Mouse (Mus musculus): ENCODE data around the gene Kif2c. TPM values are rescaled to one million over a fixed set of nuclear protein-coding genes. Genes with fewer than 3 reads are reported as not detected.
A peak's percentile ranks its signal among the peaks of the same experiment; 100 is the strongest.

Kif2c gene
- polyA plus RNA-seq (2015; fragmentation: Nextera tagmentation; extraction: Ambion mirVana): 36.4 and 39.7 TPM in 2 replicates

DNA sequence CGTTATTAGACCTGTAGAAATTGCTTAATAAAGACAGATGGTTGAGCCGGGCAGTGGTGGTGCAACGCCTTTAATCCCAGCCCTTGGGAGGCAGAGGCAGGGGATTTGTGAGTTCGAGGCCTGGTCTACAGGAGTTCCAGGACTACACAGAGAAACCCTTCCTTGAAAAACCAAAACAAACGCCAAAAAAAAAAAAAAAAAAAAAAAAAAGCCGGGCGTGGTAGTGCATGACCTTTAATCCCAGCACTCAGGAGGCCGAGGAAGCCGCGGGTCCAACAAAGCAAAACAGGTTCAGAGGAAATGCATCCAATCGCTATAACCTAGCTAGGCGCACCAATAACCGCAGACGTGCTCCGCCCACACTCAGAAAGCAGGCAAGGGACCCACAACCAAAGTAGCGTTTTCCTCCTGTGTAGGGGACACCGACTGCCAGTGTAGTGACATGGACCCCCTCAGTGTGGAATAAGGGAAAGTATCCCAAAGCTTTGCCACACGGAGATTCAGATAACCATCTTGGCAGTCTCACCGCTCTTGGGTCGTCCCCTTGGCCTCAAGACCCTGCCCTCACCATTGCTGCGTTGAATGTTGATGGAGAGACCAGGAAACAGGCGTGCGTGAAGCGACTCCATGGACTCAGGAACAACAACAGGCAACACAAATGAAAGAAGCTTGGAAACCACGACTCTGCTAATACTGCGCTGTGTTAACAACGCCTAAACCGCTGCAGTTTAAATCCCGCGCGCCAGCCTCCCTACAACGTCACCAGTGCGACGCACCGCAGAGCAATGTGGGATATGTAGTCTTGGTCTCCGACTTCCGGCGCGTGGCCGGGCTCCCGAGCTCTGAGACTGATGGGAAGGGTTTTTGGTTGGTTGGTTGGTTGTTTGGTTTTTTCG, at the start of gene Kif2c:
Gene Kif2c (minus strand): TSS at position 777 of the 896 bp plus-strand sequence.
- peak within 1 kb of the TSS; percentile 60 for H3K4me3 ChIP-seq
- peaks cover 27% of the 10 kb centered on the region for H3K36me3 ChIP-seq
- peak within 1 kb of the TSS; percentile 66 for H3K9ac ChIP-seq
- H3K4me2 ChIP-seq: peak within 1 kb of the TSS; percentile 76
- H3K9me3 ChIP-seq (replicated peaks): no peaks in the 10 kb centered on the region
- H3K4me1 ChIP-seq (replicated peaks): peaks cover 12% of the 10 kb centered on the region
- H3K27ac ChIP-seq: peak within 1 kb of the TSS; percentile 62
- H3K27me3 ChIP-seq: no peaks in the 10 kb centered on the region
- 1% methylated on average over 42 of the region's 42 CpGs for WGBS
- peak; percentile 95 for ATAC-seq (replicated peaks; ENCODE audit: insufficient number of reproducible peaks, insufficient read depth, low FRiP score, low read depth)

DNA sequence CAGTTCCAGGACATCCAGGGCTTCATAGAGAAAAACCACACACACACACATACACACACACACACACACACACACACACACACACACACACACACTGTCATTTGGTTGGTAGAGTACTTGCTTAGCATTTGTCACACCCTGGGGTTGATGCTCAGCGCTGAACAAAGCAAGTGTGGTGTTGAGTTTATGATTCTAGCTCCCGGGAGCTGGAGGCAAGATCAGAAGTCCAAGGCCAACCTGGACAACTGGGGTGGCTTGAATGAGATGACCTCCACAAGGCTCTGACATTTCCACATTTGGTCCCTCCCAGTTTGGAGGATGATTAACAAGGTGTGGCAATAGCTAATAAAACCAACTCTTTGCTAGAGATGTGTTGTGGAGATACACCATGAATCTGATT, 48.8 kb upstream of the Kif2c start:
- Histone ChIP-seq H3K27ac (no peak overlapping the region), H3K4me2 (no peak overlapping the region), H3K9ac (no peak overlapping the region), H3K9me3 (replicated peaks) (no peaks in the 10 kb centered on the region), H3K4me1 (replicated peaks) (peaks cover 5% of the 10 kb centered on the region; the same call in 1 of the 2 replicates), H3K27me3 (0 out of 2 replicates have a peak, but pooled peaks cover 3% of the 10 kb centered on the region), H3K36me3 (no peaks in the 10 kb centered on the region), H3K4me3 (no peak overlapping the region)
- WGBS: 96% methylated on average over 2 of the region's 2 CpGs
- no peak for ATAC-seq (replicated peaks; ENCODE audit: insufficient number of reproducible peaks, insufficient read depth, low FRiP score, low read depth)

DNA sequence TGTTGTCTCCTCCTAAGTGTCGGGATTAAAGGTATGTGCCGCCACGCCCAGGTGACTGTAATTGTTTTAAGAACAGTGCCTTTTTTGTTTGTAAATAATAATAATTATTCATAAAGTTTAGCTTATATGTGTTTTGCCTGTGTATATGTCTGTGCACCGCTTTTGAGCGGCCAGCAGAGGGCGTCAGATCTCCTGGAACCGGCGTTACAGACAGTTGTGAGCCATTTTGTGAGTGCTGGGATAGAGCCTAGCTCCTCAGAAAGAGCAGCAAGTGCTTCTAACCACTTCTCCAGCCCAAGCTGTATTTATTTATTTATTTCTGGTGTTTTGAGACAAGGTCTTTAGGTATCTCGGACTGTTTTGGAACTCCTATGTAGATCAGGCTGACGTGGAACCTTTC, 47.9 kb upstream of the Kif2c start:
- H3K9ac ChIP-seq: no peak overlapping the region
- no peak overlapping the region for H3K4me3 ChIP-seq

GRCm38 (mm10) chr4:117229590-117229989, 47.2 kb upstream of the Kif2c start:
- Histone ChIP-seq H3K4me1 (replicated peaks) (peaks cover 5% of the 10 kb centered on the region), H3K36me3 (no peaks in the 10 kb centered on the region), H3K9ac (no peak overlapping the region), H3K27me3 (0 out of 2 replicates have a peak, but pooled peaks cover 3% of the 10 kb centered on the region), H3K4me3 (no peak overlapping the region), H3K9me3 (replicated peaks) (no peaks in the 10 kb centered on the region), H3K27ac (no peak overlapping the region), H3K4me2 (no peak overlapping the region)
- 52% methylated on average over 15 of the region's 15 CpGs for WGBS
- ATAC-seq (replicated peaks; ENCODE audit: insufficient number of reproducible peaks, insufficient read depth, low FRiP score, low read depth): no peak

More for the DNA sequence above, 47.9 kb upstream of the Kif2c start:
- Histone ChIP-seq H3K4me1 (replicated peaks) (peaks cover 5% of the 10 kb centered on the region; the same call in 1 of the 2 replicates), H3K27me3 (0 out of 2 replicates have a peak, but pooled peaks cover 3% of the 10 kb centered on the region), H3K36me3 (no peaks in the 10 kb centered on the region), H3K27ac (no peak overlapping the region), H3K9me3 (replicated peaks) (no peaks in the 10 kb centered on the region), H3K4me2 (no peak overlapping the region)
- ATAC-seq (replicated peaks; ENCODE audit: insufficient number of reproducible peaks, insufficient read depth, low FRiP score, low read depth): no peak
- 50% methylated on average over 10 of the region's 10 CpGs for WGBS

DNA sequence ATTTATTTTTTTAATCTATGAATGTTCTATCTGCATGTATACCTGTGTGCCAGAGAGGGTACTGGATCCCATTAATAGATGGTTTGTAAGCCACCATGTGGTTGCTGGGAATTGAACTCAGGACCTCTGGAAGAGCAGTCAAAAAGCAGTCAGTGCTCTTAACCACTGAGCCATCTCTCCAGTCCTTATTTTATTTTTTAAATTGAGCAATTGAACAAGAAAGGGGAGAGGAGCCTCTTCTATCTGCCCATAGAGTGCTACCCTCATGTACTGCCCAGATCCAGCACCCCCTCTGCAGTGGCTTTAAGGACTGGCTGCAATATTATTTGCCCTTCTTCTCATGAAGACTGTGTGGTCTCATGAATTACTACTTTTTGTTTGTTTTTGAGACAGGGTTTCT, 42.8 kb upstream of the Kif2c start:
- Histone ChIP-seq H3K4me3 (no peak overlapping the region), H3K9ac (no peak overlapping the region), H3K27me3 (0 out of 2 replicates have a peak, but pooled peaks cover 3% of the 10 kb centered on the region), H3K9me3 (replicated peaks) (no peaks in the 10 kb centered on the region), H3K4me2 (no peak overlapping the region), H3K36me3 (no peaks in the 10 kb centered on the region), H3K4me1 (replicated peaks) (peaks cover 10% of the 10 kb centered on the region), H3K27ac (no peak overlapping the region)
- ATAC-seq (replicated peaks; ENCODE audit: insufficient number of reproducible peaks, insufficient read depth, low FRiP score, low read depth): no peak

- H3K4me1 ChIP-seq (replicated peaks): peaks cover 5% of the 10 kb centered on the region; the same call in 1 of the 2 replicates
- ATAC-seq (replicated peaks; ENCODE audit: insufficient number of reproducible peaks, insufficient read depth, low FRiP score, low read depth): no peak
- WGBS: 65% methylated on average over 8 of the region's 8 CpGs
Observed at GRCm38 (mm10) chr4:117224122-117224521, 41.7 kb upstream of the Kif2c start.

DNA sequence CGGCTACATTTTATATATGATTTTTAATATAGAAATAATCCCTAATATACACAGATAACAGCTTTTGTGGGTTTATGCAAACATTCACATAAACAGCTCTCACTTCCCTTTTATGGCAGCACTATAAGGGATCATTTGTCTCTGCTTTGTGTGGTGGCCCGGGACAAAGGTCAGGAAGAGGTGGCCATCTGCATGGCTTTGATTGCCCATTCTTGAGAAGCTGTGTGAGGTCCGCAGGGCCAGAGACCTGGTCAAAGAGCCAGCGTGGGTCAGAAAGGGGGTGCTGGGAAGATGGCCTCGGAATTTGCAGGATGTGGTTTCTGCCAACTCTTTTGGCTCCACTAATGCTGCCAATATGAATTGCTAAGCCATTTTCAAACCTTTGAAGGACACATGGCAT, 40.6 kb upstream of the Kif2c start:
- no peak overlapping the region for H3K4me3 ChIP-seq
- no peak overlapping the region for H3K9ac ChIP-seq
- H3K4me1 ChIP-seq (replicated peaks): peaks cover 13% of the 10 kb centered on the region
- H3K27me3 ChIP-seq: no peaks in the 10 kb centered on the region
- H3K36me3 ChIP-seq: no peaks in the 10 kb centered on the region
- no peaks in the 10 kb centered on the region for H3K9me3 ChIP-seq (replicated peaks)
- no peak for ATAC-seq (replicated peaks; ENCODE audit: insufficient number of reproducible peaks, insufficient read depth, low FRiP score, low read depth)
- no peak overlapping the region for H3K27ac ChIP-seq
- no peak overlapping the region for H3K4me2 ChIP-seq
- WGBS: 64% methylated on average over 5 of the region's 5 CpGs

More at GRCm38 (mm10) chr4:117224122-117224521, 41.7 kb upstream of the Kif2c start:
- H3K9ac ChIP-seq: no peak overlapping the region
- no peak overlapping the region for H3K27ac ChIP-seq
- H3K27me3 ChIP-seq: no peaks in the 10 kb centered on the region
- H3K9me3 ChIP-seq (replicated peaks): no peaks in the 10 kb centered on the region
- H3K36me3 ChIP-seq: no peaks in the 10 kb centered on the region
- H3K4me3 ChIP-seq: no peak overlapping the region
- H3K4me2 ChIP-seq: no peak overlapping the region

DNA sequence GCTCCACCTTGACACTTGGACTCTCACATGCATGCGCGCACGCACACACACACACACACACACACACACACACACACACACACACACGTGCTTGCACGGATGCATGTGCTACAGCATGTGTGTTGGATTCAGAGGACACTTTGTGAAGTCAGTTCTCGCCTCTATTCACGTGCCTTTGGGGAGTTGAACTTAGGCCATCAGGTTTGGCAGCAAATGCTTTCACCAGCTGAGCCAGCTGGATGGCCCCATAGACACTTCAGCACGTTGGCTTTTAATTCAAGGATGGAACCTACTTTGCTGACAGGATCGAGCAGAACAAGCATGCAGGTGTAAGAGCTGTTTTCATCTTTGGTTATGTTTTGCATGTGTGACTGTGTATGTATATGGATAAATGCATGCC, 39.4 kb upstream of the Kif2c start:
- Histone ChIP-seq H3K4me1 (replicated peaks) (peaks cover 13% of the 10 kb centered on the region), H3K27me3 (no peaks in the 10 kb centered on the region), H3K9me3 (replicated peaks) (no peaks in the 10 kb centered on the region), H3K4me3 (no peak overlapping the region), H3K9ac (no peak overlapping the region), H3K4me2 (no peak overlapping the region), H3K27ac (no peak overlapping the region), H3K36me3 (no peaks in the 10 kb centered on the region)
- WGBS: 77% methylated on average over 9 of the region's 9 CpGs
- no peak for ATAC-seq (replicated peaks; ENCODE audit: insufficient number of reproducible peaks, insufficient read depth, low FRiP score, low read depth)

GRCm38 (mm10) chr4:117220741-117221515, 38.5 kb upstream of the Kif2c start:
- Histone ChIP-seq H3K4me2 (no peak overlapping the region), H3K36me3 (no peaks in the 10 kb centered on the region), H3K4me1 (replicated peaks) (peaks cover 13% of the 10 kb centered on the region), H3K27ac (no peak overlapping the region), H3K9ac (no peak overlapping the region), H3K9me3 (replicated peaks) (no peaks in the 10 kb centered on the region), H3K27me3 (no peaks in the 10 kb centered on the region), H3K4me3 (no peak overlapping the region)
- 69% methylated on average over 9 of the region's 9 CpGs for WGBS
- no peak for ATAC-seq (replicated peaks; ENCODE audit: insufficient number of reproducible peaks, insufficient read depth, low FRiP score, low read depth)

GRCm38 (mm10) chr4:117218517-117219219, 36.2 kb upstream of the Kif2c start:
- Histone ChIP-seq H3K9me3 (replicated peaks) (no peaks in the 10 kb centered on the region), H3K9ac (no peak overlapping the region), H3K27me3 (no peaks in the 10 kb centered on the region), H3K4me3 (no peak overlapping the region), H3K27ac (no peak overlapping the region), H3K36me3 (no peaks in the 10 kb centered on the region), H3K4me1 (replicated peaks) (peaks cover 8% of the 10 kb centered on the region; the same call in 1 of the 2 replicates), H3K4me2 (no peak overlapping the region)
- 30% methylated on average over 10 of the region's 10 CpGs for WGBS
- no peak for ATAC-seq (replicated peaks; ENCODE audit: insufficient number of reproducible peaks, insufficient read depth, low FRiP score, low read depth)

GRCm38 (mm10) chr4:117217029-117217428, 34.6 kb upstream of the Kif2c start:
- no peaks in the 10 kb centered on the region for H3K36me3 ChIP-seq
- H3K9me3 ChIP-seq (replicated peaks): no peaks in the 10 kb centered on the region
- H3K4me1 ChIP-seq (replicated peaks): peaks cover 8% of the 10 kb centered on the region; the same call in 1 of the 2 replicates
- no peak for ATAC-seq (replicated peaks; ENCODE audit: insufficient number of reproducible peaks, insufficient read depth, low FRiP score, low read depth)
- no peak overlapping the region for H3K27ac ChIP-seq
- H3K9ac ChIP-seq: no peak overlapping the region
- H3K4me2 ChIP-seq: no peak overlapping the region
- no peaks in the 10 kb centered on the region for H3K27me3 ChIP-seq
- WGBS: 67% methylated on average over 5 of the region's 5 CpGs
- H3K4me3 ChIP-seq: no peak overlapping the region

All from heart, embryonic 15.5 days (tissue).